Mouse (Mus musculus) midbrain, postnatal 0 days (tissue): ENCODE measurements around the gene 4930426L09Rik. TPM values are rescaled to one million over a fixed set of nuclear protein-coding genes. Genes with fewer than 3 reads are reported as not detected.

Experiments used
- ATAC-seq: fragments of 200-750 bp; cut with Nextera tagmentation; 2 replicates; pipeline ENCODE4 v1.8.0; 2017; ENCODE audit warnings: moderate number of reproducible peaks, mild to moderate bottlenecking, moderate TSS enrichment, moderate library complexity; ENCODE audit not compliant: low FRiP score
- DNase-seq: peaks from one replicate; pipeline ENCODE4 v3.0.0-alpha.2; 2015; ENCODE audit warnings: low spot score
- H3K27ac ChIP-seq: fragments of 300-500 bp; sonication (generic); 2 replicates; pipeline ENCODE4 v1.5.1; 2014; ENCODE audit warnings: low read depth, mild to moderate bottlenecking, low read length, mixed read lengths
- H3K27me3 ChIP-seq: fragments of 300-500 bp; sonication (generic); 2 replicates; pipeline ENCODE4 v1.6.1; 2014; ENCODE audit warnings: low read length, control low read depth, mixed read lengths; ENCODE audit not compliant: insufficient read depth
- H3K36me3 ChIP-seq: fragments of 300-500 bp; sonication (generic); 2 replicates; pipeline ENCODE4 v1.6.1; 2014; ENCODE audit warnings: low read length, control low read depth, mixed read lengths; ENCODE audit not compliant: insufficient read depth
- H3K4me1 ChIP-seq: fragments of 300-500 bp; sonication (generic); 2 replicates; pipeline ENCODE4 v1.6.1; 2014; ENCODE audit warnings: mild to moderate bottlenecking, control low read depth, antibody characterized with exemption, low read length, mixed read lengths; ENCODE audit not compliant: insufficient read depth
- H3K4me2 ChIP-seq: fragments of 300-500 bp; sonication (generic); 2 replicates; pipeline ENCODE4 v1.6.1; 2014; ENCODE audit warnings: low read depth, mild to moderate bottlenecking, low read length, mixed read lengths; ENCODE audit not compliant: poor library complexity, severe bottlenecking
- H3K4me3 ChIP-seq: fragments of 300-500 bp; sonication (generic); 2 replicates; pipeline ENCODE4 v1.5.1; 2014; ENCODE audit warnings: low read depth, mild to moderate bottlenecking, low read length, moderate library complexity
- H3K9ac ChIP-seq: fragments of 300-500 bp; sonication (generic); replicated peaks from 2 replicates; pipeline ENCODE4 v1.6.1; 2014; ENCODE audit warnings: mild to moderate bottlenecking, low read length, moderate library complexity, mixed read lengths; ENCODE audit not compliant: poor library complexity, severe bottlenecking
- H3K9me3 ChIP-seq: fragments of 300-500 bp; sonication (generic); 2 replicates; pipeline ENCODE4 v1.6.1; 2016; ENCODE audit warnings: low read length, control low read depth
- CTCF ChIP-seq: IDR thresholded peaks from 2 replicates; pipeline ENCODE4 v1.5.1; 2016; ENCODE audit warnings: antibody characterized with exemption, mild to moderate bottlenecking
- WGBS: fragments of 180-500 bp; shearing (Covaris S2); extraction: QIAGEN DNeasy Blood & Tissue Kit; methylation state at CpG from one replicate; pipeline ENCODE4 v1.1.7; 2014; 5-methylcytosine and 5-hydroxymethylcytosine counted together
- polyA plus RNA-seq: library from polyadenylated mRNA; unstranded; fragments of >200 nt; fragmentation: Nextera tagmentation; extraction: Ambion mirVana; gene quantifications from 2 replicates; pipeline ENCODE4 v1.2.1, GENCODE M21; 2015
- total RNA-seq: library from RNA; depleted of rRNA; stranded (reverse); fragments of >200 nt; gene quantifications from 2 replicates; pipeline ENCODE4 v1.2.3, GENCODE M21; 2014; rRNA removed

4930426L09Rik gene
- total RNA-seq (0.61 and 1.1 TPM in 2 replicates), polyA plus RNA-seq (0.40 and 0.41 TPM in 2 replicates)

GRCm38 (mm10) chr2:18998054-18998478, at the start of gene 4930426L09Rik, which contains the start of gene Pip4k2a:
Gene 4930426L09Rik, plus strand, starts transcription at chr2:18998343.
Gene Pip4k2a, minus strand, starts transcription at chr2:18998126.
- no peaks in the 10 kb centered on the region for H3K36me3 ChIP-seq
- peak within 1 kb of the TSS; percentile 95 for H3K4me2 ChIP-seq
- H3K4me1 ChIP-seq, result no peaks in the 10 kb centered on the region; the same call in 1 of the 2 replicates
- H3K4me3 ChIP-seq, result peak within 1 kb of the TSS; percentile 89
- no peaks in the 10 kb centered on the region for H3K9me3 ChIP-seq
- DNase-seq (peak; percentile 89), ATAC-seq (peak; percentile 97)
- no peaks in the 10 kb centered on the region for H3K27me3 ChIP-seq
- peak; percentile 14; the same call in 1 of the 2 replicates for TF ChIP-seq CTCF
- H3K27ac ChIP-seq, result peak within 1 kb of the TSS; percentile 65
- WGBS, result under 1% methylated on average over 57 of the region's 66 CpGs
- peak within 1 kb of the TSS; percentile 75 for H3K9ac ChIP-seq

- ATAC-seq, result no peak
- H3K4me2 ChIP-seq, result no peak overlapping the region
- H3K36me3 ChIP-seq, result no peaks in the 10 kb centered on the region
- H3K4me1 ChIP-seq, result no peaks in the 10 kb centered on the region
- H3K9me3 ChIP-seq, result no peaks in the 10 kb centered on the region
- DNase-seq, result no peak
- WGBS, result 85% methylated on average over 7 of the region's 7 CpGs
- H3K9ac ChIP-seq, result no peak overlapping the region
- no peak overlapping the region for H3K4me3 ChIP-seq
- no peak for TF ChIP-seq CTCF
- H3K27ac ChIP-seq, result no peak overlapping the region
- no peaks in the 10 kb centered on the region for H3K27me3 ChIP-seq
These were observed 49.4 kb upstream of the 4930426L09Rik start for GRCm38 (mm10) chr2:18948741-18949140.

- no peak overlapping the region for H3K4me3 ChIP-seq
- no peaks in the 10 kb centered on the region for H3K36me3 ChIP-seq
- no peak for TF ChIP-seq CTCF
- no peak overlapping the region for H3K4me2 ChIP-seq
- H3K4me1 ChIP-seq, result no peaks in the 10 kb centered on the region
- DNase-seq, result no peak
- H3K9ac ChIP-seq, result no peak overlapping the region
- ATAC-seq, result no peak
- 88% methylated on average over 2 of the region's 2 CpGs for WGBS
- H3K27me3 ChIP-seq, result no peaks in the 10 kb centered on the region
- no peaks in the 10 kb centered on the region for H3K9me3 ChIP-seq
- H3K27ac ChIP-seq, result no peak overlapping the region
These were observed 47.4 kb upstream of the 4930426L09Rik start for GRCm38 (mm10) chr2:18950758-18951157.

GRCm38 (mm10) chr2:18952102-18952673, 46.0 kb upstream of the 4930426L09Rik start:
- no peak overlapping the region for H3K9ac ChIP-seq
- H3K36me3 ChIP-seq, result no peaks in the 10 kb centered on the region
- 75% methylated on average over 7 of the region's 7 CpGs for WGBS
- ATAC-seq, result no peak
- H3K4me2 ChIP-seq, result no peak overlapping the region
- DNase-seq, result no peak
- H3K27me3 ChIP-seq, result no peaks in the 10 kb centered on the region
- H3K27ac ChIP-seq, result no peak overlapping the region
- no peak for TF ChIP-seq CTCF
- H3K9me3 ChIP-seq, result no peaks in the 10 kb centered on the region
- H3K4me3 ChIP-seq, result no peak overlapping the region
- H3K4me1 ChIP-seq, result no peaks in the 10 kb centered on the region

GRCm38 (mm10) chr2:18954422-18954821, 43.7 kb upstream of the 4930426L09Rik start:
- DNase-seq, result no peak
- no peak for TF ChIP-seq CTCF
- no peak for ATAC-seq
- Histone ChIP-seq H3K4me2 (no peak overlapping the region), H3K27ac (no peak overlapping the region), H3K36me3 (no peaks in the 10 kb centered on the region), H3K9me3 (no peaks in the 10 kb centered on the region), H3K4me1 (no peaks in the 10 kb centered on the region), H3K9ac (no peak overlapping the region), H3K4me3 (no peak overlapping the region), H3K27me3 (no peaks in the 10 kb centered on the region)
- 60% methylated on average over 4 of the region's 4 CpGs for WGBS

- Histone ChIP-seq H3K9me3 (no peaks in the 10 kb centered on the region), H3K4me3 (no peak overlapping the region), H3K27me3 (no peaks in the 10 kb centered on the region), H3K27ac (no peak overlapping the region), H3K4me1 (no peaks in the 10 kb centered on the region), H3K9ac (no peak overlapping the region), H3K36me3 (no peaks in the 10 kb centered on the region), H3K4me2 (no peak overlapping the region)
- no peak for TF ChIP-seq CTCF
- DNase-seq, result no peak
- 23% methylated on average over 4 of the region's 4 CpGs for WGBS
- ATAC-seq, result no peak
These were observed 43.1 kb upstream of the 4930426L09Rik start for GRCm38 (mm10) chr2:18955022-18955421.
